Mouse (Mus musculus) layer of hippocampus, adult 18-20 months (tissue): ENCODE measurements at regions not wholly inside any gene's neighbourhood (a gene's known extent, or its start where the extent isn't known, plus 50 kb on each side); places are given as distances from the start of the nearest gene placed in this dataset.
A peak's percentile ranks its signal among the peaks of the same experiment; 100 is the strongest.

Source experiments
- DNase-seq, 2 experiments: peaks; one replicate each; pipeline ENCODE4 v3.0.0; 2022; ENCODE audit warnings: low spot score in 2 of 2

DNA sequence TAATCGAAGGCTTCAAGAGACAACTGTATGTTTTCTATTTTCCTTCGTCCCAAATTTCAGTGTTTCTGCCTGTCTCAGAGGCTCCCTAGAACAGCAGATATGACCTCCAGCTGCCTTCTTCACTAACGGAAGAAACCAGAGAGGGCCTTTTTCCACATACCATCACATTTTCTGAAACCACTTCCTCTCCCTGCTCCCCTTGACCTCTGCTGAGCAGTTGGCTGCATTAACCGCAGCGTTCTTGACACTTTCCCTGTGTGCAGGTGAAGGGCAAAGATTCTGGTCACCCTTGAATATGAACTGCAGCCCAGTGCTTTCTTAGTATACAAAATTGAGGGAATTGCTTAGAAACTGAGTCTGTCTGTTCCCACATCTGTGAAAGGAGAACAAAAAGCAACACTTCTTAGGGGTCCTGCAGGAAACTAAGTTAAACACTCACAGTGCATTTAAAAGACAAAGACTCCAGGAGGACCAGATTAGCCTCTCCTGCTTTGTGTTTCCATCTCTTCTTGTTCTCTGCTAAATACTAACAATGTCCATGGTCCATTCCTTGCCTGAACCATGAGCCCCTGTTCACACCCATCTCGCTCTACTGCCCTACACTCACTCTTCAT is 98.4 kb downstream of the Akap11 start:
- no peak for DNase-seq

GRCm38 (mm10) chr14:78436586-78436985 is 100.0 kb downstream of the Akap11 start:
- DNase-seq, result no peak

DNA sequence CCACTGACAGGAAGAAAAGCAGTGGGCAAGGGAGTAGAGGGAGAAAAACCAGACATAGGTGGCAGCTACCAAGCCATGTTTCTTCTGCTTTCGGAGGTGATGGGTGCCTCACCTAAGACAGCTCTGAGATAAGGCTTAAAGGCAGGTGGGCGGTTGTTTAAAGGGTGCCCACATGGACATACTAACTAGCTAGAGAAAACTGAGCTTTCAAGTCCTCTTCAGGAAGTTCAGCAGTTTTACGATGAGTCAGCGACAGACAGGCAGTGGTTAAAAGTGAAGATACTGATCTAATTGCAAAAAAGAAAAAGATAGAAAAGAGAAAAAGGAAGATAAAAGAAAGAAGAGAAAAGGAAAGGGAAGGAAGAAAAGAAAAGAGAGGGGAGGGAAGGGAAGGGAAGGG is 100.6 kb downstream of the Akap11 start:
- DNase-seq, result no peak

- DNase-seq, result no peak
Observed at GRCm38 (mm10) chr14:78435561-78435960, 101.0 kb downstream of the Akap11 start.

DNA sequence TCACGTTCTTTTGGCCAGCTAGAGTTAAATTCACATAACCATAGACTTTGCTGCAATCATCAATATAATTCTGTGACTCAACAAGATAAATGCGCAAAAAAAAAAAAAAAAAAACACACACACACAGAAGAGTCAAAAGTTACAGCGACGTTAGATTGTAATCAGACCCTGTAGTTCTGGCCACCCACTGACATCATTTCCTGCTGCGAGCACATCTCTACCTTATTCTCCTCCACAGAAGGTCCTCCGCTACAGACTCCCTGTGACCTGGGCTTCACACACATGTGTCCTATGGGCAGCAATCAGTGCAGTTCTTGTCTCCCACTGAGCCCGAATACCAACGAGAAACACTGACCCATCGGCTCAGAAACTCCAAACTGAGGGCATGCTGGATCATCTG is 101.9 kb downstream of the Akap11 start:
- DNase-seq, result no peak

- DNase-seq, result no peak
Observed at GRCm38 (mm10) chr14:78434126-78434525, 102.5 kb downstream of the Akap11 start.

- no peak for DNase-seq
Observed at GRCm38 (mm10) chr14:78432471-78432870, 104.1 kb downstream of the Akap11 start.

DNA sequence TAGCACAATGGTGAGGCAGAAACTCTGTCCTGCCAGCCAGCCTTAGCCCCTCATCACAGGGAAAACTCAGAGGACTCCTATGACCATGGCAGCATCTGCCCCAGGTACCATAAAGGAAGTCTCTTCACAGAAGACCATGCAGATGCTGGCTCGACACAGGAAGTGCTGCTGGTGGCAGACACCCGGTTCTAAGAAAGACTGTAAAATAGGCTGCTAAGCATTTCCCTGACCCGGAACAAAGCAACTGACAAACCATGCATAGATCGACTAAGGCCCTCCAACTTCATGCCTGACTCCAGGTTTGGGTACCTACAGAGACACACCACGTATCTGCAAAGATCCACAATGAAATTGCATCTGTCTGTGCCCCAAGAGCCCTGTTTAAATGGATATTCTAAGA is 104.7 kb downstream of the Akap11 start:
- no peak for DNase-seq

GRCm38 (mm10) chr14:78431406-78431805 is 105.2 kb downstream of the Akap11 start:
- peak; percentile 32 to 72 for DNase-seq

DNA sequence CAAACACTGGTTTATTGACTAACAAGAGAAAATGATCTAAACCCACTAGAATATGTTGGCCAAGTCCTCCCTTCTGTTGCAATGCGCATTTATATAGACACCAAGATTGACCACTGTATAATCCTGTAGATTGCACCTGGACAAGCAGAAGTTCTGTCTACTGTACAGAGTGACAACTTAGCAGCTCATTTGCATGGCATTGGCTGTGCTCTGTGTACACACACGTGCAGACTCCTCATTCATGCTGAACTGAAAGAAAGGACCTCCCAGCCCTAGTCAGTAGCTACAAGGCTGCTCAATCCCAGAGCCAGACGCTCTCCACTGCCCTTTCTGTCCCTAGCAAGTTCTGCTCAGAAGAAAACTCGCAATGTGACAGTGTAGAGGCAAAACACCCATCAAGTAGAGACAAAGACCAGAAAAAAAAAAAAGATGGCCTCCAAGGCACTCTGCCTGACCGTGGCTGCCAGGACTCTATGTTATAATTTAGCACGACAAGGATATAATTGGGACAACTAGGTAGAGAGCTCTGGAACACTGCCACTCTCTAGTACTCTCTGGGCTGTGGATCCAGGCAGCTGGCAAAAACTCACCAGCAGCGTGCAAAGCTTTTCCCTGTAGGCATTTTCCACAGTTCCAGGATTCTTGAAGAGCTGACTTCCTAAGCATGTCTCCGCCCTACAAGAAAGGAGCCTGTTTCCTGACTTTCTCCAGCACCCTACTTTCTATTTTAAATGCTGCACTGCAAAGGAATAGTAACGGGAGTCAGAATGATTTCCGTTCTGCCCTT is 108.2 kb downstream of the Akap11 start:
- peak in 1 of 2 experiments; percentile 14 for DNase-seq

DNA sequence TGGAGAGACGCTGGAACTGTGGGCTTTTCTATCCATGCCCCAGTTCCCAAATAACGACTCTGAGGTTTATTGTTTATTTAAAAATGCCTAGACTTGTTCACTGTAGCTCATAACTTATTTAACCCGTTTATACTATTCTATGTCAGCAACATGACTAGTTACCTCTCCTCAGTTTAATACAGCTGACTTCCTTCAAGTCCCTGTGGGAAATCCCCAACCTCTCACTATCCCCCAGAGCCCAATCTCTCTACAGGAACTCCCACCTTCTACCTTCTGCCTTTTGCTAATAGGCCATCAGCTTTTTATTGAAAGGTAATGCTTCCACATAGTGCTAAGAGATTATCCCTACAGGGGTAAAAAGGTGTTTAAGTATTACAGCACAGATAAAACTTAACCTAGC is 109.5 kb downstream of the Akap11 start:
- no peak for DNase-seq

DNA sequence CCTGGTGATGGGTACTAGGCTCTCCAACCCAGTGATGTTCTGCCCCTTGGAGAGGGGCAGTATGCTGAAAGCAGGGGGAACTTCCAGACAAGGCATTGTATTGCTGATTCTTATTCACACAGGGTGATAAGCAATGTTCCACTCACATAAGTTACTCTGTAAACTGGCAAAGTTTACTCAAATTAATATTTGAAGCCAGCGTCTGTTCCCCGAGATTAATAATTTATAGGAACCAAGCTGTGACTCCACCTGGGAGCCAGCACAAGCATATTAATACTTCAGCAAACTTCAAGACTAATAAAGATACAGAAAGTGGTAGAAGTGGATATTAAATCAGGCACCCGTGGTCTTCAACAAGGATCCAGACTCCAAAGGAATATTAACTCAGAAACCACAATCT is 114.0 kb downstream of the Akap11 start:
- DNase-seq, result no peak

DNA sequence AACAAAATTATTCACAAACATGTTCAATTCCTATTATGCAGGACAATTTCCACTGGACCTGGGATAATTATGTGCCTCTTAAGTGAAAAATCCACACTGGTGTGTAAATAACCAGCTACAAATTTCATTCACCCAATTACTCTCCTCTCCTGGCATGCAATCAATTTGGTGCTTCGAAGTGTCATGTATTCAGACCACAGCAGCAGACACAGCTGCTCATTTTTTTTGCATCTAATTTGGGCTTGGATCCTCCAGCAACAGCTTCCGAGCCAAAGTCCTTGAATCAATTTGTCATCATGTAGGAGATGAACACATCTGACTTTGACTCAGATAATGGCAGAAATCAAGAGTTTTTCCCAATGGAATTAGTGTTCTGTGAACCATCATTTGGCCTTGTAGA is 113.1 kb upstream of the Tnfsf11 start:
- DNase-seq, result no peak

DNA sequence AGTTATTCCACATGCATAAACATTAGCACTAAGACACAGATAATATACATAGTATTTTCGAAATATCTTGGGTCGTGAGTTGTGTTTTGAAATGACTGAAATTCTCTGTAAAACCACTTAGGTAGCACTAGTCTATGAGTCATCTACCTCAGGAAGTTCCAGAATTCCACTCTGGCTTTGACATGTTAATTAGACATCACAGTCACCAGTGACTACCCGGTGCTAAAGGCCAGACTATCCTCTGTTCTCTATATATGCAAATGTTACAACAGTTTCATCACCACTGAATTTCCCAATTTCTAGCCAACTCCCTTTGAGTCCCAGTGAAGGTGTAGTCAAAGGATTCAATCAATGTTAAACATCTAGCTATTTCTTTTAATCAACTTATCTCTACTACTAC is 112.3 kb upstream of the Tnfsf11 start:
- no peak for DNase-seq

- DNase-seq, result no peak
Observed at GRCm38 (mm10) chr14:78405568-78405967, 97.7 kb upstream of the Tnfsf11 start.

- peak in 1 of 2 experiments; percentile 18 for DNase-seq
Observed at GRCm38 (mm10) chr14:78397914-78398313, 90.1 kb upstream of the Tnfsf11 start.

DNA sequence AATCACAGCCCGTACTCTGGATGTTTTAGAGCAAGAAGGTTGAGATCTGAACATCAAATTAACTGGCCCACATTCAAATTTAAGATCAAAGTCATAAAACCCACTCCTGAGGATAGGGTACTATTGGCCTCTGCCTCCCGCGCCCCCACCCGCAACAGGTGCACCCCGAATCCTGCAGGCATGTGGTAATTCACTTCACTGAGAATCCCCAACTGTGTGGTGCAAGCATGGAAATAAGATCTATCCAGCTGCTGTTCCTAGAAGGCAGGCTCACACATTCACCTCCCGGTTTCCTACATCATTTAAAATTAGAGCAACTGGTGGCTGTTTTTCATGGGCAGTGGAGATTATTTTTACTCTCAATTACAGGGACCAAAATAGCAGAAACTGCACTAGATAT is 87.8 kb upstream of the Tnfsf11 start:
- no peak for DNase-seq

GRCm38 (mm10) chr14:78387011-78387410 is 79.2 kb upstream of the Tnfsf11 start:
- DNase-seq, result no peak

GRCm38 (mm10) chr14:78384370-78384769 is 76.5 kb upstream of the Tnfsf11 start:
- no peak for DNase-seq

DNA sequence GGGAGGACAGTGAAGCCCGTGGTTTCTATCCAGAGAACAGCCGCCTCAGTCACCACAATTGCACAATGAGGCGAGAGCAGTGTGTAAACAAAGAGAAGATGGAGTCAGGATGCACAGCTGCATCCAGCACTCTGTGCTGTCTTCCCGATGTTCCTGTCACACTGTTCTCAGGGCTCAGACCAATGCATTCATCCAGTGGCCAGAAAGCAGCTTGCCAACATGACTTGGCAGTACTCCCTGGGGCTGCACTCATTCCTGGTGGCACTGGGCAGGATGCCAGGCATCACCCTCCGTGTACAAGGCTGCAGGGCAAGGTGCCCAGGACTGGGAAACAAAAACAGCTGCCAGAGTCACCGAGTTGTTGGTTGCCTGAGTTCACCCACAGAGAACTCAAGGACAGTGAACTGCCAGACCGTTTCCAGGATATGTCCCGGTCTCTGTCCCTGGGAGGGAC is 75.4 kb upstream of the Tnfsf11 start:
- DNase-seq, result peak; percentile 81 to 96

DNA sequence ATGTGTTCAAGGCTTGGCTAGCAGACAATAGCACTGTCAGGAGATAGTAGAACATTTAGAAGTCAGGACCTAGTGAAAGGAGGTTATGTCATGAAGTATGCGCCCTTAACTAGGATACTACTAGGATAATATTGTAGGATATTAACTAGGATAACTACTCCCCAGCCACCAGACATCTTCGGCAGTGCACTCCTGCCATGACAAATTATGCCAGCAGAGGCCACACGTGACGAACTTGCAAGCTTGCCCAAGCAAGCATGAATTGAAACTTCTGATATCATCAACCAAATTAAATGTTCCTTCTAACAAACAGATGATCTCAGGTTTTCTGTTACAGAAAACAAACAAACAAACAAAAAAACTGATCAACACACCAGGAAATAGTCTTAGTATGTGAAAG is 72.2 kb upstream of the Tnfsf11 start:
- no peak for DNase-seq

- DNase-seq, result no peak
Observed at GRCm38 (mm10) chr14:78376591-78376990, 68.7 kb upstream of the Tnfsf11 start.
